Mouse (Mus musculus): ENCODE results near the gene Jund.

Gene Jund

DNA sequence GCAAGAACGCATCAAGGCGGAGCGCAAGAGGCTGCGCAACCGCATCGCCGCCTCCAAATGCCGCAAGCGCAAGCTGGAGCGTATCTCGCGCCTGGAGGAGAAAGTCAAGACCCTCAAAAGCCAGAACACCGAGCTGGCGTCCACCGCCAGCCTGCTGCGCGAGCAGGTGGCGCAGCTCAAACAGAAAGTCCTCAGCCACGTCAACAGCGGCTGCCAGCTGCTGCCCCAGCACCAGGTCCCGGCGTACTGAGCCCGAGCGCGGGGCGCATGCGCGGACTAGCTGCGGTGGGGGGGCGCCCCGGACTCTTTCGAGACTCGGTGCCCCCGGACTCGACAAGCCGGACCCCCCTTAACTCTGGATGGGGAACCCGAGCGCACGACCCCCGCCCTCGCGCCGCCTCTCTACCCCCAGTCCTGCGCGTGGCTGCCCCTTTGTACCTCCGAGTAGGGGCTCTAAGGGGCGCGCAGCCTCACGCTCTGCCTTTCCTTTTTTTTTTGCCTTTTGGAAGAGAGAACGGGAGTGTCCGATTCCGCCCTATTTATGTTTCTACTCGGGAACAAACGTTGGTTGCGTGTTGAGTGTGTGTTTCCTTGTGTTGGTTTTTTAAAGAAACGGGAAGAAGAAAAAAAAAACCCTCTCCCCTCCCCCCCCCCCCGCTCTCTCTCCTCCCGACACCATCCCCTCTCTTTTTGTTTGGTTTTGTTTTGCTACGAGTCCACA, 1.2 kb downstream of the Jund start:
- peak; percentile 80 for DNase-seq (ENCODE audit: low read depth)

DNA sequence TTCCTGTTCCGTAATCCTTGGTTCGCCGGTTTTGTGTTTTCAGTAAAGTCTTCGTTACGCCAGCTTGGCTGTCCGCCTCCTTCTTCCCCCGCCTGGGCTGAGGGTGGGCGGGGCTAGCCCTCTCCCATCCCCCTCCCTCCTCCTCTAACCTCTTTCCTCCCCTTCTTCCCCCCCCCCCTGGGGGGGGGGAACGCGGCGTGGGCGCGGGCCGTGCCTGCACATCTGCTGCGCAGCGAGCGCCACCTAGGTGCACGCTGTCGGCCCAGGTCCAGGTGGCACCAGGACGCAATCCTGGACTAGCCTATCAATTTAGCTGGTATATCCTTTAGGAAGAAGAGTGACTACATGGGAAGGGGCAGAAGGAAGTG, 1.8 kb downstream of the Jund start:
- DNase-seq (ENCODE audit: low read depth): peak; percentile 96

DNA sequence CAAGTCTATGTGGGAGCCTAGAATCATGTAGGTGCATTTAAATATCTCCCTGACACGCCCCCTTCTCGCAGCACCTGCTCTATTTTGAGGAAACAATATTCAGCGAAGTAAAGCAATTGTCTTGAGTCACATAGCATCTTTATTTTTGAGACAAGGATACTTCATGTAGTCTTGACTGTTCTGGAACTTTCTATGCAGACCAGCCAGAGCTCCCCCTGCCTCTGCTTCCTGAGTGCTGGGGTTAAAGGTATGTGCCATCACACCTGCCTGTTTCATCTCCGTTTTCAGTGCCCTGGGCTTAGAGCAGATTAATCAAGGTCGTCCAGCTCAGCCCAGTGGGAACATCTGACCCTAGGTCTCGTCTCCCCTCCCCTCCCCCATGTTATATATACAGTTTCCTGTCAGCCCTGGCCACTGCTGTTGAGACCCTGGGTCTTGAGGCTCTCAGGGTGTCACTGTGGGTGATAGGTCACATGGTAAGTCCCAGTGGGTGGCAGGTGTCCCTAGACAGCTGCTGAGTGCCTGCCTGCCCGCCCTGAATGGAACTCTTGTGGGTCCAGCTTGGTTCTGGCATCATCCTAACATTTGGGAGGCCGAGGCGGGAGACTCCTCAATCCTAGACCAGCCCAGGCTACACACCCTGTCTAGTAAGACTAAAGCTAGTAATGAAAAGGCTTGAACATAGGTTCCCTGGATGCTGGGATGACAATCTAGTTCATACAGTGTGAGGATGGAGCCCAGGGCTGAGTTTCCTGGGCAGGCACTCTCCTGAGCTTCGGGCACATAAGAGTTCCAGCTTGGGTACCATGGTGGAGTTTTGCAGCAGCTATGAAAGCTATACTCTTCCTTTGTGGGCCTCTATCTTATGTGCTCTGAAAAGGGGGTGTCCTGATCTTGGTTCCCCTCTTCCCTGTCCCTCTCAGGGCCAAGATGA, 2.6 kb downstream of the Jund start:
- DNase-seq (ENCODE audit: low read depth): no peak

DNA sequence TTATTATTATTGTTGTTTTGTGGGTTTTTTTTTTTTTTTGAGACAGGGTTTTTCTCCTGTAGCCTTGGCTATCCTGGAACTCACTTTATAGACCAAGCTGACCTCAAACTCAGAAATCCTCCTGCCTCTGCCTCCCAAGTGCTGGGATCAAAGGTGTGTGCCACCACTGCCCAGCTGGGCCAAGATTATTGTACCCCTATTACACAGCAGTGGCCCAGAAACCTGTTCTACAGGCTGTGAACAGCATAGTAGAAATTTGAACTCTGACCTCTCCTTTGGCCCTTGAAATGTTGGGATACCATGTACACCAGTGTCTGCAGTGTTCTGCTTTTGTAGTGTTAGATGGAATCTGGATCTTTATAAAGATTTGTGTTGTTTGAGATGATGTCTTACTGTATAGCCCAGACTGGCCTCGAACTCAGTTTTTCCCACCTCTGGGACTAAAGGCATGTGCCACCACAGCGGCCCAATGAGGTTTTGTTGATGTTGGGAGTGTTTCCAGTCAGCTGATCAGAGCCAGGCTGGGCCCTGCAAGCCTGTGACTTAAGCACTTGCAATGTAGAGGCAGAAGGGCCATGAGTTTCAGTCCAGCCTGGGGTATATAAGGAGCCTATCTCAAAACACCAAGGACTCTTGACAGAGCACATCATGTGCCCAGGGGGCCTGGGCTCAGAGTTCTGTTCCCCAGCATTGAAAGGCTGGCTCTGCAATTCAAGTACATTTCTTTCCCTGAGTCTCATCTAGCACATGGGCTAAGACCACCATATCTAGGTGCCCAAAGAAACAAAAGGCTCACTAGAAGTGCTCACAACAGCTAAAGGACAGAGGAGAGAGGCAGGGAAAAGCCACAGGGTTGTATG, 3.5 kb downstream of the Jund start:
- no peak for DNase-seq (ENCODE audit: low read depth)

DNA sequence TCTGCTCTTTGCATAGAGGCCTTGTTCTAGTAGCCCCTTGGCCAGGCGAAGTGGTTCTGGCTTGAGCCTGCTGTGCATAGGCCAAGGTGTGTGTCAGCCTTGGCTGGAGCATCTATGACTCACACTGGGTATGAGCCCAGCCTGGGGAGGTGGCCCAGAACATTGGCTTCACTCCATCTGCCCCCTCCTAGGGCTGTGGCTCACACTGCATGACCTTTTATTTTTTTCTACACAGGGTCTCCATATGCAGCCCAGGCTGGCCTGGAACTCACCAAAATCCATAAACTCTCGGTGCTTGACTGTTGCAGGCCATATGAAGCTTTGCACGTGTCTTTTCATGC, 4.1 kb downstream of the Jund start:
- peak; percentile 37 for DNase-seq (ENCODE audit: low read depth)

DNA sequence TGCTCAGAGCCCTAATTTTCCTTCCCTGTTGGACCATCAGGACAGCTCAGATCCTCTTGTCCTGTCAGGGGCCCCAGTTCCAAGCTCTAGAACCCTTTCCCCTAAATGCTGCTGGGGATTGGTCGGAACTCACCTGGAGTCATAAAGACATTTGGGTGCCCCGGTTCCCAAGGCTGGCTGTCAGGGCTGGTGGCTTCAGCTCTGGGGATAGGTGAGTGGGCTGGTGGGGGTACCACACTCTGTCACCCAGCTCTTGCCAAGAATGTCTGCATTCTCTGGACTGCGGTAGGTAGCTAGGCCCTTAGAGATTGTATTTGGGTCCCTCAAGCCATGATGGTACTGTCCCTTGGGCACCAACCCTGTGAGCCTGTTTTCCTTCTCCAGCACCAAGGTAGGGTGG, 4.5 kb downstream of the Jund start, which contains the start of gene Iqcn:
TSS of gene Iqcn (plus strand) at position 171 of the 400 bp plus-strand sequence.
- no peak for DNase-seq (ENCODE audit: low read depth)

DNA sequence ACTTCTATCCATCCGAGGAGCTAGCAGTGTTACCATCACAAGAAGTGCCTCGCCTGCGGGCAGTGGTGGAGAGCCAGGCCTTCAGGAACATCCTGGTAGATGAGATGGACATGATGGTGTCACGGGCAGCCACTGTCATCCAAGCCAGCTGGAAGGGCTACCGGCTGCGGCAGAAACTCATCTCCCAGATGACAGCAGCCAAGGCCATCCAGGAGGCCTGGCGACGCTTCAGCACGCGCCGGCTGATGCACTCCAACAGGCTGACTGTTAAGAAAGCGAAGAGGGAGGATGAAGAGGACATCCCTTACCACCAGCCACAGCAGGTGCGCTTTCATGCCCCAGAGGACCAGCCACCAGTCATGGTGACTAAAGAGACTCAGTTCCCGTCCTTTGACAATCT, 9.5 kb downstream of the Jund start:
- DNase-seq (ENCODE audit: low read depth): no peak

DNA sequence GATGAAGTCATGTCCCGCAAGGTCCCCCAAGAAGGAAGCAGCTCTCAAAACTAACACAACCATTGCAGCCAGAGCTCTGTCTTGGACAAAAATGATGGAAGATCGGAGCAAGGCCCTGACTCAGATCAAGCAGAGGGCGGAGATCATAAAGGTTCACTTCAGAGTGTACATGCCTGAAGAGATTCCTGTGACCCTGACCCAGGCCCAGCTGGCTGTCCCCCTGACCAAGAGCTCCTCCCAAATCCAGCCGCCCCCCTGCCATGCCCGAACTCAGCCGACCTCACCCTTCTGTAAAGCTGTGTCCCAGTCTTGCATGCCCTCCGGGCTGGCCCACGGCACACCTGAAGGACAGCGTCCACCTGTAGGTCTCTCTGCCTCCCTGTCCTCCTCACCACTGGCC, 11.0 kb downstream of the Jund start:
- no peak for DNase-seq (ENCODE audit: low read depth)

DNA sequence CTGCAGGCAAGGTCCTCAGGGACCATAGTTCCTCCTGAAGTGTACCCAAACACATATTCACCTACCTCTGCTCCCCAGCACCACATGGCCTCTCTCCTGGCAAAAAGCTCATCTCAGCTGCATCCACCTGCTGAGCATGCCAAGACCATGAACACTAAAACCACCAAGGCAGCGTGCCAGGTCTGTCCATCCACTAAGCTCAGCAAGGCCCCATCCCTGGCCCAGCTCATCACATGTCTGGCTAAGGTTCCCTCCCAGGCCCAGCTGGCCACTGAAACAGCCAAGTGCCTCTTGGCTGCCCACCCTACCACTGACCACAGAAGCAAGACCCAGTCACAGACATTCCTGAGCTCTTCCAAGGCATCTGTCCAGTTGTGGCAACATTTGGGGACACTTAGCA, 11.5 kb downstream of the Jund start:
- DNase-seq (ENCODE audit: low read depth): no peak

DNA sequence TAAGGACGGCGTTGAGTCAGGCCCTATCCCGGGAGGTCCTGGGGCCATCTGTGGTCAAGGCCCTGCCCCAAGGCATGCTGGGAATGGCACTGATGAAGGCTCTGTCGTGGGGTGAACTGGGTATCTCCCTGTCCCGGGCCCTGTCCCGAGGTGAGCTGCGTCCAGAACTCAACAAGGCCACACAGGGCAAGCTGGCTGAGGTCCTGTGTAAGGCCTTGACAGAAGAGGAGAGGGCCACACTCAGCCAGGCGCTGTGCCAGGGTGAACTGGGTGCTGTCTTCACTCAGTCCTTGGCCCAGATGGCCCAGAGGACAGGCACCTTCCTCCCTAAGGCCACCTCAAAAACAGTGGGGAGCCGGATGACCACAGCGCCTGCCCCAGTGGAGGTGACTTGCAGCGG, 12.3 kb downstream of the Jund start:
- no peak for DNase-seq (ENCODE audit: low read depth)

DNA sequence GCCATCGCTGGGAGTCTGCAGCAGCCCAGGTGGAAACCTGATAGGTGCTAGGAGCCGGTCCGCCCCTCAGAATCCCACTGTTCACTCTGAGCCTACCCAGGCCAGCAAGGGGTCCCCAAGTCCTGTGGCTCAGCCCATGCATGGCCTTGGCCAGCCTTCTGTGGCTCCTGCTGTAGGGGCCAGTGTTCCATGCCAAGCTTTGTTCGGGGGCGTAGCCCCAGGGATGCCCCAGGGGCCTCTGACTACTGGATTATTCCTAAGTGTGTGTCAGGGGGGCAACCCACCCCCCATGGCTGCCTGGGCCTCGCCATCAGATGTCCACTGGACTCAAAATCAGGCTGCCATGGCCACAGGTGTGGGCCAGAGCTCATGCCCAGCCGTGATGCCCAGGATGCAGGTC, 15.2 kb downstream of the Jund start:
- no peak for DNase-seq (ENCODE audit: low read depth)

DNA sequence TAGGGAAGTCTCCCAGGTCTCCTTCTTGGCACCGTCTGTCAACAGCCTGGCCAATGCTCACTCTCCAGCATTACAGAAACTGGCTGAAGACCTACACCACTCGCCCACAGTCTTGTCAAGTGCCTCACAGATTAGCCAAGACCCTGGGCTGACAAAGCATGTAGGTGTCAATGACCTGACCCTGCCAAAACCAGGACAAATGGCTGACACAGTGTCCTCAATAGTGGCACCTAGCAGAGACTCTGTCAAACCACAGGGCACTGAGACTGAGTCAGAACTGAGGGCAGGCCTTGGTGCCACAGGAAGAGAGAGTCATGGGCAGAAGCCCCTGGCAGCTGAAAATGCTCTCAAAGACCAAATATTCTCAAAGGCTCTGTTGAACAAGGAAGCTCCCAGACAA, 16.3 kb downstream of the Jund start:
- no peak for DNase-seq (ENCODE audit: low read depth)

DNA sequence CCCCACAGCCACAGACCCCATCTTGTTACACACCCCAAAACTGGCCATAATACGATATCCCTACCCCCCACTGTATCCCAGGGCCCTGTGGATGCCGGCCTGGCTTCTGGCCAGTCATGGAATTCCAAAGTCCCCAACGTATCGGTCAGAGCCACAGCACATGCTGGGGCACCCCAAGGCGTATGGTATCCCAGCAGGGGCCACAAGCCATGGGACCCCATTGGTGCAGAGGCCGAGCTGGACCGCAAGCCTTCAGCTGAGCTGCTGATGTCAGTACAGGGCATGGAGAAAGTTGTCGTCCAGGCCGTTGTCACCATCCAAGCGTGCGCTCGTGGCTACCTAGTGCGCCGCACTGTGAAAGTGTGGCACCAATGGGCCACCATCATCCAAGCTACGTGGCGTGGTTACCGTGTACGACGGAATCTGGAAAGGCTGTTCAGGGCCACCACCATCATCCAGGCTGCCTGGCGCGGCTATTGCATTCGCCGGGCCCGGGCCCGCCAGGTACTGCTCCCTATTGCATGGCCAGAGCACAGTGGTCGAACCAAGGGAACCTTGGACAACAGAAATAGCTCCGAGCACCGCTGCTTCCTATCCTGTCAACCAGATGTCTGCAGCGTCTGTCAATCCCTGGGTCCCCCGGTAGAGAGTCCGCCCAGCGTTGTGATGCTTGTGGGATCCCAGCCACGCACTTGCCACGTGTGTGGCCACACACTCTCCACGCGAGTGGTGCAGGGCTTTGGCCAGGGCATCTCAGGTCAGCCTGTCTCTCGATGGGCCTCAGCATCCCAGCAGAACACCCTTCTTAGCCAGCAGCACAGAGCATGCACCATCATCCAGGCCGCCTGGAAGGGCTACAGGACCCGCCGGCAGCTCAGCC, 18.0 kb downstream of the Jund start:
- no peak for DNase-seq (ENCODE audit: low read depth)

DNA sequence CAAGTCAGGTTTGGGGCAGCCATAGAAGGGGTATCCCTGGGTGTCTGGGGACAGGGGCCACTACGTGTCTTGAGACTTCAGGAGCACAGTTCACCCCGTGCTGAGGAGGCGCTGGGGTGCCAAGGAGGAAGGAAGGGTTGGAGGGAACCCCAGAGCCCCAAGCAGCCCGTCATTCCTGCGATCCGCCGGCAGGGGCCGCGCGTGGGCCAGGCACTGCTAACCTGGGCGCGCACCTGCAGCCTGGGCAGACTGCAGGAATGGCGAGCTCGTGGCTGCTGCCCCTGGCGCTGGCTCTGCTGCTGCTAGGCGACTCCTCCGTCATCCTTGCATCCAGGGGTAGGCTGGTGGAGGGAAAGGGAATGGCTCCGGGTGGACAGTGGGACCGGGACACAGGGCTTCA, 19.5 kb downstream of the Jund start, which contains the start of gene Gm3336:
TSS of gene Gm3336 (plus strand) at position 247 of the 400 bp plus-strand sequence.
- DNase-seq (ENCODE audit: low read depth): peak; percentile 51

DNA sequence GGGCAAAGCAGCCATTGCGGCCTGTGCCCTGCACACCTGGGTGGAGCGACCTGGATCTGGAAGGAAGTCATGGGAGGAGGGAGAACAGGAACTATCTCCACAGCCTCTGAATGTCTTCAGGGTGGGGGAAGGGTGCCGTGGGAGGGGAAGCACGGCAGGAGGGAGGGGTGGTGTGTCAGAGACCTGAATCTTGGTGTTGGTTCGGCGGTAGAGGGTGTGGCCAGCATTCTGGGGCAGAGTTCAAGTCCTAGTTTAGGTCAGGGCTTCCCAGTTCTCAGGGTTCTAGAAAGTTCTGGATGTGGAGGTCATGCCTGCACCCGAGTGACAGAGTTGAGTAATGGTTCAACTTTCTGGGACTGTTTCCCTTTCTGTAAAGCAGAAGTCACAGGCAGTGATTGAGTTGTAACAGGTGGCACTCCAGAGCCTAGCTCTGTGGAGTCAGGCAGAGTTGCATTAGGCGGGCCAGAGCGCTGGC, 21.1 kb downstream of the Jund start:
- no peak for DNase-seq (ENCODE audit: low read depth)

DNA sequence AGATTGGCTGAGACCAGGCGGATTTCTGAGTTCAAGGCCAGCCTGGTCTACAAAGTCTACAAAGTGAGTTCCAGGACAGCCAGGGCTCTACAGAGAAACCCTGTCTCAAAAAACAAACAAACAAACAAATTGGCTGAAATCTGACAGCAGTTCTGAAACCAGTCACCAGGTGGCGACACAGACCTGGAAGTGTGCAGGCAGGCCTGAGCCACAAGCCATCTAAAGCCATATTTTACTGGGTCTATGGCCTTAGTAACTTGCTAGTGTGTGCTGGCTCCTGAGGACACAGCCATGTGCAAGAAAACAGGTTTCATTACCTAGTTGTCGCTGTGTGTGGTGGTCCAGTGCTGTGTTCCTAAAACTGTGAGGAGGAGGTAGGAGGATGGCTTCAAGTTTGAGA, 22.0 kb downstream of the Jund start:
- peak; percentile 84 for DNase-seq (ENCODE audit: low read depth)

DNA sequence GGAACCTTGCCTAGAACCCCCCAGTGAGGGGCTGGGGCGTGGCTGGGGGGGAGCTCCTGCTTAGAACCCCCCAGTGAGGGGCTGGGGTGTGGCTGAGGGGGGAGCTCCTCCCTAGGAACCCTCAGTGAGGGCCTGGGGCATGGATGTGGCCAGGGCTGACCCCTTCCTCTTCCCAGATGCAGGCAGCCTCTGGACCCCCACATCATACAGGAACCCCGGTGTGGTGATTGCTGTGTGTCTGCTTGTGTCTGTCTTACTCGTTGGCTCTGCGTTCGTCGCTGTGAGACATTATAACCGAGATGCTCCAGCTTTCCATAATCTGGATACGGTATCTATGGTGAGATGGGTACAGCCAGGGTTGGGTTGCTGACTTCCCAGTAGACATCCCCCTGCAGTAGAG, 22.9 kb downstream of the Jund start:
- DNase-seq (ENCODE audit: low read depth): no peak

DNA sequence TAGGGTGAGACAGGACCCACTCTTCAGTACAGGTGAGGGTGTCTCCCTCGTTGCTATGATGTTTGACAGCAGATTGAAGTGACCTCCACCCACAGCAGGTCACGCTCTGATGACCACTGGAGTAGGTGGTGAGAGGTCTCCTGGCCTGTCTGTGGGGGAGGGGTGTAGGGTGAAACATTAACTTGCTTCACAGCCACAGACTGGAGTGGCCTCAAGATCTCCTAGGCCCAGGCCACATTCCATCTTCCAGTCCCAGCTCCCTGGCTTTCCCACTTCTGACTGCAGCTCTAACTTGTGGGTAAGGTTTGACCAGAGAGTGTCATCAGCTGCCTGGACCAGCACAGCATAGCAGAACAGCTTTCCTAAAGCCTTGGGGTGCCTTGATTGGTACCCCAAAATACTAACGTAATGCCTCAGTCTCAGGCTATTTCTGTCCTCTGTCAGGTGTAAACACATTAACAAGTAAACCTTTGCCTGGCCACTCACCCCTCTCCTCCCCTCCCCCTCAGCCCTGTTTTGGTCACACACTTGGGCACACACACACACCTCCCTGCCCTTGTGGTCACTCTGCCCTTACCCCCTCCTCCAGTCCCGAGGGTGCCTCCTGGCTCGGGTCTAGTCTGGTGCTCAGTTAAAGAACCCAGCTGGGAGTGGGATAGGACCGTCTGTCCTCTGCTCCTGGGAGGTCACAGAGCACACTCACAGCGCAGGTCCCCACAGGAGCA, 24.9 kb downstream of the Jund start, which contains the start of gene Pde4c:
TSS of gene Pde4c (plus strand) at position 235 of the 725 bp plus-strand sequence.
- no peak for DNase-seq (ENCODE audit: low read depth)

DNA sequence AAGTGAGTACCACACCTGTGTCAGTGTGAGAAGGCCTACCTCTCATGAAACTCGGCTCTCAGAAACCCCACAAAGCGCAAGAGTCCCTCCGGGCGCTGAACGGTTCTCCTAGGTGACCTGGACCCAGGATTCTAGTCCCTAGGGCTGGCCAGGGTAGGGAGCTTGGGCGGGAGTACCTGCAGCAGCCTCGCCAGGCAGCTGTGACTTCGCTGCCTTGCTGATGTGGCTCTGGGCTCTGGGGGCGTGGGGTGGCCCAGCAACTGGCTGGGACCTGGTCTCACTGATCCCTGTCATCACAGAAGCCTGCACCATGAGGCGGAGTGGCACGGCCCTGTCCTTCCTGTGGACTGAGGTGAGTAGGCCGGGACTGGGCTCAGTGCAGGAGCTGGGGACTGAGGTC, 25.5 kb downstream of the Jund start:
- no peak for DNase-seq (ENCODE audit: low read depth)

DNA sequence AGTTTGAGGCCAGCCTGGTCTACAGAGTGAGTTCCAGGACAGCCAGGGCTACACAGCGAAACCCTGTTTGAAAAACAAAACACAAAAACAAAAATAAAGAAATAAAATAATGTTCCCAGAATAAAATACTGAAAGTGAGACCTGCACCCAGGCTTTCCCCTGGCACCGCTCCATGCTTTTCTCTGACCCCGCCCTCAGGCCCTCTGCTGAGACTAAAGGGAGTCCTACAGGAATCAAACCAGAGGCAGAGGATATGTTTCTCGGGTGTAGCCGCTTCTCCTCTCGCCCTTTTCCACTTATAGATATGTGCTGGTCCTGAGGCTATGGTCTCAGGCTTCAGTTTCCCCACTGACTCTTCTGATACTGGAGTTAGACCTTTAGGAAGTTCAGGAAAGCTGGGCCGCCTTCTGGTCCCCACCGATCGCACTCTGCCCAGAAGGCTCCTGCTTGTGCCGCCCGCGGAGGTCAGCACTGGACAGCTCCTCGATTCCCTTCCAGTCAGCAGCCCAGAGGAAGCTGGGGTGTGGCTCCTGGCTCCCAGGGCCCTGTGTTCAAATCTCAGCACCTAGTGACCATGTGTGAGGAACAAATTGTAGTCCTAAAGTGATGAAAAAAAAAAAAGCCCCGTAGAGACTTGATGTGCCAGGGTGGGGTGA, 27.2 kb downstream of the Jund start:
- DNase-seq (ENCODE audit: low read depth): no peak

Data from 416B (cell line).